Mouse (Mus musculus) kidney, adult 2 months (tissue): ENCODE data around the gene Phpt1. TPM values are rescaled to one million over a fixed set of nuclear protein-coding genes. Genes with fewer than 3 reads are reported as not detected.
"Not testable (repeated sequence)": the region's sequence is repeated elsewhere in the genome, so short reads cannot be mapped to it uniquely, and the experiment has no call there.

ENCODE experiments used
- DNase-seq: peaks from one replicate; pipeline ENCODE4 v3.0.0; 2021
- H3K27ac ChIP-seq: fragments of 200-500 bp; 2 replicates; pipeline ENCODE4 v1.5.1; 2012; ENCODE audit warnings: low read depth, low read length, control low read depth, inconsistent platforms; ENCODE audit not compliant: insufficient read depth
- H3K27me3 ChIP-seq: fragments of 200-500 bp; replicated peaks from 2 replicates; pipeline ENCODE4 v1.6.1; 2012; ENCODE audit warnings: mild to moderate bottlenecking, moderate library complexity, low read length, inconsistent platforms; ENCODE audit not compliant: control insufficient read depth, insufficient read depth
- H3K36me3 ChIP-seq: fragments of 200-500 bp; 2 replicates; pipeline ENCODE4 v1.6.1; 2012; ENCODE audit warnings: mild to moderate bottlenecking, moderate library complexity, low read length, inconsistent platforms; ENCODE audit not compliant: control insufficient read depth, insufficient read depth
- H3K4me1 ChIP-seq: fragments of 200-500 bp; 2 replicates; pipeline ENCODE4 v1.6.1; 2011; ENCODE audit warnings: low read length; ENCODE audit not compliant: control insufficient read depth, insufficient read depth
- H3K4me3 ChIP-seq: fragments of 200-500 bp; 2 replicates; pipeline ENCODE4 v1.5.1; 2011; ENCODE audit warnings: mild to moderate bottlenecking, low read depth, low read length, control low read depth; ENCODE audit not compliant: insufficient read depth
- CTCF ChIP-seq: fragments of 200-500 bp; conservative IDR thresholded peaks from 2 replicates; pipeline ENCODE4 v1.5.1; 2011; ENCODE audit warnings: low read depth, mild to moderate bottlenecking, control low read depth, low read length, moderate library complexity, mixed read lengths; ENCODE audit not compliant: insufficient read depth, insufficient read length
- POLR2A ChIP-seq: fragments of 200-500 bp; IDR thresholded peaks from one replicate; pipeline ENCODE4 v1.6.1; 2011; ENCODE audit warnings: low read depth, low read length, control low read depth
- WGBS: fragments of 180-500 bp; shearing (Covaris S2); methylation state at CpG from one replicate; pipeline ENCODE4 v1.1.7; 2018; 5-methylcytosine and 5-hydroxymethylcytosine counted together
- polyA plus RNA-seq: library from polyadenylated mRNA; depleted of rRNA; stranded (reverse); fragments of >200 nt; gene quantifications from 2 replicates; pipeline ENCODE4 v1.2.3, GENCODE M21; 2012

The Phpt1 gene
- polyA plus RNA-seq, 1 experiment, result 92.3 TPM

GRCm38 (mm10) chr2:25558774-25559173 is 16.2 kb downstream of the Phpt1 start:
- H3K27me3 ChIP-seq, result no peaks in the 10 kb centered on the region
- no peak overlapping the region for H3K27ac ChIP-seq
- no peak for DNase-seq
- 47% methylated on average over 6 of the region's 6 CpGs for WGBS
- H3K4me1 ChIP-seq, result peaks cover 8% of the 10 kb centered on the region
- H3K4me3 ChIP-seq, result peak overlapping the region; percentile 81
- H3K36me3 ChIP-seq, result no peaks in the 10 kb centered on the region
- no peak for TF ChIP-seq POLR2A
- TF ChIP-seq CTCF, result no peak

- TF ChIP-seq POLR2A, result no peak
- no peak for TF ChIP-seq CTCF
- H3K4me1 ChIP-seq, result peaks cover 8% of the 10 kb centered on the region
- under 1% methylated on average over 24 of the region's 24 CpGs for WGBS
- DNase-seq, result peak; percentile 77
- peak overlapping the region; percentile 75 for H3K27ac ChIP-seq
- peak overlapping the region; percentile 81 for H3K4me3 ChIP-seq
- no peaks in the 10 kb centered on the region for H3K27me3 ChIP-seq
- H3K36me3 ChIP-seq, result no peaks in the 10 kb centered on the region
These were observed 17.1 kb downstream of the Phpt1 start for GRCm38 (mm10) chr2:25557964-25558360.

- Histone ChIP-seq H3K27me3 (no peaks in the 10 kb centered on the region), H3K27ac (peak within 1 kb of the TSS; percentile 86), H3K4me3 (peak within 1 kb of the TSS; percentile 81), H3K36me3 (no peaks in the 10 kb centered on the region), H3K4me1 (peaks cover 8% of the 10 kb centered on the region)
- peak; percentile 98 for DNase-seq
- TF ChIP-seq POLR2A (no peak), CTCF (no peak)
- under 1% methylated on average over 61 of the region's 61 CpGs for WGBS
These were observed 17.6 kb downstream of the Phpt1 start, which contains the start of gene Edf1 for GRCm38 (mm10) chr2:25557221-25557963. Gene Edf1 (plus strand): TSS chr2:25557847.

- H3K4me3 ChIP-seq, result no peak overlapping the region
- TF ChIP-seq POLR2A (no peak), CTCF (no peak)
- H3K4me1 ChIP-seq, result peaks cover 8% of the 10 kb centered on the region
- WGBS, result 50% methylated on average over 1 of the region's 1 CpGs
- DNase-seq, result no peak
- H3K27ac ChIP-seq, result no peak overlapping the region
- no peaks in the 10 kb centered on the region for H3K36me3 ChIP-seq
- no peaks in the 10 kb centered on the region for H3K27me3 ChIP-seq
These were observed 18.7 kb downstream of the Phpt1 start for GRCm38 (mm10) chr2:25556296-25556695.

GRCm38 (mm10) chr2:25555479-25555878 is 19.5 kb downstream of the Phpt1 start:
- H3K36me3 ChIP-seq, H3K4me3 ChIP-seq, H3K27ac ChIP-seq, H3K4me1 ChIP-seq, DNase-seq, H3K27me3 ChIP-seq: not testable (repeated sequence)
- 69% methylated on average over 2 of the region's 2 CpGs for WGBS

GRCm38 (mm10) chr2:25553171-25553786 is 21.7 kb downstream of the Phpt1 start:
- not testable (repeated sequence) for H3K27ac ChIP-seq, H3K4me3 ChIP-seq, H3K27me3 ChIP-seq, H3K4me1 ChIP-seq, DNase-seq, H3K36me3 ChIP-seq
- WGBS, result 93% methylated on average over 4 of the region's 4 CpGs

- H3K27me3 ChIP-seq, result no peaks in the 10 kb centered on the region
- no peaks in the 10 kb centered on the region for H3K36me3 ChIP-seq
- no peak overlapping the region for H3K4me3 ChIP-seq
- 15% methylated on average over 5 of the region's 5 CpGs for WGBS
- no peaks in the 10 kb centered on the region for H3K4me1 ChIP-seq
- peak; percentile 83 for DNase-seq
- TF ChIP-seq POLR2A, result no peak
- peak; percentile 88 for TF ChIP-seq CTCF
- H3K27ac ChIP-seq, result no peak overlapping the region
These were observed 23.8 kb downstream of the Phpt1 start for GRCm38 (mm10) chr2:25551186-25551585.
